Mouse (Mus musculus): ENCODE results near the gene Bdh1.

DNA sequence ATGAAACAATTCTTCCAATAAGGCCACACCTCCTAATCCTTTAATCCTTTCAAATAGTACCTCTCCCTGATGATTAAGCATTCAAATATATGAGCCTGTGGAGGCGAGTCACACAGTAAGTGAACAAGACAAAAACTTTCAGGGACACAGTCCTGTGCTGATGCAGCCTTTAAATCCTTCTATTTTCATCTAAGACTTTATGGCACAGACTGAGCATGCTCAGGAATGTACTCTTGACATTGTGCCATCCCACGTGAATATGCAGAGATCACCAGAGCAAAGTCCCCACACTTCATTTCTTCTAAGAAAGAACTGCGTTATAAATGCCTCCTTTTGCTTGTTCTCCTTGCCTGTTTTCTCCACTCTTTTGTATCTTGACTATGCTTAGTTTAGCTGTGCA is 14.2 kb upstream of the Bdh1 start:
- TF ChIP-seq CTCF (IDR thresholded peaks at IDR 0.05; ENCODE audit: low read depth) (no peak), EP300 (IDR thresholded peaks at IDR 0.05; ENCODE audit: low read depth) (no peak)

Data from liver, embryonic 14.5 days (tissue).